Mouse (Mus musculus) gastrocnemius, postnatal 4 days (tissue): ENCODE measurements at regions not wholly inside any gene's neighbourhood (a gene's known extent, or its start where the extent isn't known, plus 50 kb on each side); places are given as distances from the start of the nearest gene placed in this dataset.

Experiments used
- DNase-seq, 2 experiments: peaks; one replicate each; pipeline ENCODE4 v3.0.0; 2021 to 2022; ENCODE audit warnings: low spot score in 2 of 2, mixed read lengths in 2 of 2

- DNase-seq = no peak
Observed at GRCm38 (mm10) chr9:120808741-120809425, 120.1 kb upstream of the Ctnnb1 start.

GRCm38 (mm10) chr9:120811522-120811921 lies 117.5 kb upstream of the Ctnnb1 start:
- no peak for DNase-seq

- no peak for DNase-seq
Observed at GRCm38 (mm10) chr9:120812667-120813210, 116.3 kb upstream of the Ctnnb1 start.

GRCm38 (mm10) chr9:120814286-120814685 lies 114.7 kb upstream of the Ctnnb1 start:
- DNase-seq = no peak

- DNase-seq = no peak
Observed at GRCm38 (mm10) chr9:120818726-120819317, 110.2 kb upstream of the Ctnnb1 start.

- DNase-seq = no peak
Observed at GRCm38 (mm10) chr9:120820892-120821291, 108.1 kb upstream of the Ctnnb1 start.

GRCm38 (mm10) chr9:120823397-120823796 lies 105.6 kb upstream of the Ctnnb1 start:
- DNase-seq = no peak

- no peak for DNase-seq
Observed at GRCm38 (mm10) chr9:120826266-120826665, 102.8 kb upstream of the Ctnnb1 start.

GRCm38 (mm10) chr9:120830526-120830925 lies 98.5 kb upstream of the Ctnnb1 start:
- peak; percentile 22 to 78 for DNase-seq

- DNase-seq = no peak
Observed at GRCm38 (mm10) chr9:120834166-120834565, 94.8 kb upstream of the Ctnnb1 start.

GRCm38 (mm10) chr9:120835621-120836020 lies 93.4 kb upstream of the Ctnnb1 start:
- DNase-seq = no peak

- no peak for DNase-seq
Observed at GRCm38 (mm10) chr9:120837431-120838150, 91.4 kb upstream of the Ctnnb1 start.

GRCm38 (mm10) chr9:120843753-120844152 lies 85.3 kb upstream of the Ctnnb1 start:
- DNase-seq = no peak

- DNase-seq = no peak
Observed at GRCm38 (mm10) chr9:120845538-120845937, 83.5 kb upstream of the Ctnnb1 start.

GRCm38 (mm10) chr9:120847649-120848048 lies 81.4 kb upstream of the Ctnnb1 start:
- no peak for DNase-seq

- no peak for DNase-seq
Observed at GRCm38 (mm10) chr9:120848962-120849361, 80.1 kb upstream of the Ctnnb1 start.

- DNase-seq = no peak
Observed at GRCm38 (mm10) chr9:120850092-120850491, 78.9 kb upstream of the Ctnnb1 start.

- DNase-seq = no peak
Observed at GRCm38 (mm10) chr9:120851914-120852313, 77.1 kb upstream of the Ctnnb1 start.

- peak in 1 of 2 experiments; percentile 33 for DNase-seq
Observed at GRCm38 (mm10) chr9:120852572-120852971, 76.4 kb upstream of the Ctnnb1 start.

GRCm38 (mm10) chr9:120853032-120853597 lies 75.9 kb upstream of the Ctnnb1 start:
- no peak for DNase-seq

GRCm38 (mm10) chr9:120854351-120854750 lies 74.7 kb upstream of the Ctnnb1 start:
- DNase-seq = no peak
